Mouse (Mus musculus): ENCODE measurements at regions not wholly inside any gene's neighbourhood (a gene's known extent, or its start where the extent isn't known, plus 50 kb on each side); places are given as distances from the start of the nearest gene placed in this dataset.

DNA sequence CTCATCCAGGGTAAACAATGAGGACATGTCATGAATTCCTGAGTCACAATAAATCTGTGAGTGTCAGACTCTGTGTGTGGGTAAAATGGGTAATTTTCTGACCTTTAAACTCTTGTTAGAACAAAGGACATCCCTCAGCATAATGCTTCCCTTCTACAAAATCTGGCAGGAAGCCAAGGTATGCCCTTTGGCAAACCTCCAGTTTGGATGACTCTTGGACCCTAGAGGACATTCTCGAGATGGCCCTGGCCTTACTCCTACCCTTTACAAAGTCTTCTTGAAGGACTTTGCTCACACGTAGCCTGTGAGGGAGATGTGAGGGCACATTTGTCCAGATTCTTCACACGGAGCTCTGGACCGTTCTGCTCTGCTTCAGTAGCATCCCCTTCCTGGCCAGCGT is 338.8 kb upstream of the Ddhd1 start:
- Histone ChIP-seq H3K4me1 (ENCODE audit: control insufficient read depth, insufficient read depth, low read length) (peaks cover 11% of the 10 kb centered on the region; the same call in 1 of the 2 replicates), H3K9me3 (ENCODE audit: control insufficient read depth, low read length) (no peaks in the 10 kb centered on the region), H3K4me3 (replicated peaks; ENCODE audit: low read length) (no peak overlapping the region), H3K27me3 (ENCODE audit: control insufficient read depth, insufficient read depth, low read length) (no peaks in the 10 kb centered on the region), H3K27ac (replicated peaks; ENCODE audit: low read depth, low read length) (no peak overlapping the region), H3K4me2 (replicated peaks; ENCODE audit: low read depth, low read length, severe bottlenecking) (no peak overlapping the region), H3K36me3 (ENCODE audit: control insufficient read depth, insufficient read depth, low read length) (no peaks in the 10 kb centered on the region), H3K9ac (ENCODE audit: low read depth, low read length, severe bottlenecking) (no peak overlapping the region)
- no peak for TF ChIP-seq POLR2A (IDR thresholded peaks at IDR 0.05; ENCODE audit: borderline replicate concordance, extremely low read depth, insufficient read depth, insufficient read length)
- peak; percentile 33 for DNase-seq (ENCODE audit: low spot score)
- 57% methylated on average over 5 of the region's 5 CpGs for WGBS
- ATAC-seq (ENCODE audit: low FRiP score, low read depth) = no peak

DNA sequence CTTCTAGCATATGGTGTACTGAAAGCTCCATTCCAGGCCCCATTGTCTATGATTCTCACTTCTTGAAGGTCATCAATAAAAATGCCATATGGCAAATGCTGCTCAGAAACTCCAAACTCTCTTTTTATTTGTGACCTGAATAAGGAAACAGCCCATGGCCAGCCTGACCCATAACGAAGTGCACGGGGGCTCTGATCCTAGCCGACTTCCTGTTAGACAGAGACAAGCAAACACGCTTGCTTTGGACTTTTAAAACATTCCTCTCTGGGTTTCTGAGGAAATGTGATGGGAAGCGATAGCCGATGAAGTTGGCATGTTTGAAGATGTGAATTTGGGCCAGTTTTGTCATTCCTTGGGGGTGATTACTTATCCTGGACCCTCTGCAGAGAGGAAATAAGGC is 346.1 kb upstream of the Ddhd1 start:
- Histone ChIP-seq H3K4me3 (replicated peaks; ENCODE audit: low read length) (no peak overlapping the region), H3K27me3 (ENCODE audit: control insufficient read depth, insufficient read depth, low read length) (no peaks in the 10 kb centered on the region), H3K4me1 (ENCODE audit: control insufficient read depth, insufficient read depth, low read length) (no peaks in the 10 kb centered on the region), H3K4me2 (replicated peaks; ENCODE audit: low read depth, low read length, severe bottlenecking) (no peak overlapping the region), H3K9ac (ENCODE audit: low read depth, low read length, severe bottlenecking) (no peak overlapping the region), H3K36me3 (ENCODE audit: control insufficient read depth, insufficient read depth, low read length) (no peaks in the 10 kb centered on the region), H3K27ac (replicated peaks; ENCODE audit: low read depth, low read length) (no peak overlapping the region), H3K9me3 (ENCODE audit: control insufficient read depth, low read length) (no peaks in the 10 kb centered on the region)
- DNase-seq (ENCODE audit: low spot score) (no peak), ATAC-seq (ENCODE audit: low FRiP score, low read depth) (no peak)
- WGBS = 55% methylated on average over 6 of the region's 6 CpGs
- TF ChIP-seq POLR2A (IDR thresholded peaks at IDR 0.05; ENCODE audit: borderline replicate concordance, extremely low read depth, insufficient read depth, insufficient read length) = no peak

DNA sequence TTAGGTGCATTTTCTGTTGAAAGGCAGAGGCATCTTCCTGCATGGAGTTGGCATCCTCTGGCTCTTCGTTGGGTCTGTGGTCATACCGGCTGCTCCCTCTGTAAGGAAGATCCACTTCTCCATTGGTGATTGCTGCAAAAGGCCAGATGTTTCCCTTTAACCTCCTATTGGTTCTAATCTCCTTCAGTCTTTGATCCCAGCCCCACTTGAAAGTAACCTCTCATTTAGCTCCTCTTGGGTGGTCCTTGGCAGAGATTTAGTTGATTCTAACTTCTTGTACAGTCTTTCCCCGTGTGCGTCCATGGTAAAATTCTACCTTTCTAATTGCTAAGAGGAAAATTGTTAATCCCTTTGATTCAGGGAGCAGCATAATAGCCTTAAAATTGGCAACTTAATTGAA is 347.4 kb upstream of the Ddhd1 start:
- Histone ChIP-seq H3K4me1 (ENCODE audit: control insufficient read depth, insufficient read depth, low read length) (no peaks in the 10 kb centered on the region), H3K36me3 (ENCODE audit: control insufficient read depth, insufficient read depth, low read length) (no peaks in the 10 kb centered on the region), H3K4me3 (replicated peaks; ENCODE audit: low read length) (no peak overlapping the region), H3K9ac (ENCODE audit: low read depth, low read length, severe bottlenecking) (no peak overlapping the region), H3K27ac (replicated peaks; ENCODE audit: low read depth, low read length) (no peak overlapping the region), H3K27me3 (ENCODE audit: control insufficient read depth, insufficient read depth, low read length) (no peaks in the 10 kb centered on the region), H3K4me2 (replicated peaks; ENCODE audit: low read depth, low read length, severe bottlenecking) (no peak overlapping the region), H3K9me3 (ENCODE audit: control insufficient read depth, low read length) (no peaks in the 10 kb centered on the region)
- no peak for ATAC-seq (ENCODE audit: low FRiP score, low read depth)
- TF ChIP-seq POLR2A (IDR thresholded peaks at IDR 0.05; ENCODE audit: borderline replicate concordance, extremely low read depth, insufficient read depth, insufficient read length) = no peak
- no peak for DNase-seq (ENCODE audit: low spot score)
- 24% methylated on average over 4 of the region's 4 CpGs for WGBS

DNA sequence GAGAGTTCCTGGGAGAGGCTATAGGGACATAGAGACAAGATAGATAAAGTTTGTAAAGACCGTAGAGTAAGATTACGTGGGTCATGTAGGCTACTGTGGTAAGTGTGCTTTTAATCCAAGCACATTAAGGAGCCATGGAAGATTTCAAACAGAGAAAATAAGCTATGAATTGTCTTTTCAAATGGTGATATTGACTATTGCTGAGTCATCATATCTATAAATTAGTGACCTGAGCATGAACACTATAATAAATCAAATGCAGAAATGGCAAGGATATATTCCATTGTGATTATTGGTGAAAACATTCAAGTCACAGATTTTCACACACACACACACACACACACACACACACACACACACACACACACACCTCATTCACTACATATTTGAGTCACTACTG is 355.3 kb upstream of the Ddhd1 start:
- Histone ChIP-seq H3K4me3 (replicated peaks; ENCODE audit: low read length) (no peak overlapping the region), H3K36me3 (ENCODE audit: control insufficient read depth, insufficient read depth, low read length) (no peaks in the 10 kb centered on the region), H3K9ac (ENCODE audit: low read depth, low read length, severe bottlenecking) (no peak overlapping the region), H3K9me3 (ENCODE audit: control insufficient read depth, low read length) (no peaks in the 10 kb centered on the region), H3K27me3 (ENCODE audit: control insufficient read depth, insufficient read depth, low read length) (no peaks in the 10 kb centered on the region), H3K4me2 (replicated peaks; ENCODE audit: low read depth, low read length, severe bottlenecking) (no peak overlapping the region), H3K27ac (replicated peaks; ENCODE audit: low read depth, low read length) (no peak overlapping the region), H3K4me1 (ENCODE audit: control insufficient read depth, insufficient read depth, low read length) (0 out of 2 replicates have a peak, but pooled peaks cover 1% of the 10 kb centered on the region)
- WGBS = 98% methylated on average over 2 of the region's 2 CpGs
- no peak for TF ChIP-seq POLR2A (IDR thresholded peaks at IDR 0.05; ENCODE audit: borderline replicate concordance, extremely low read depth, insufficient read depth, insufficient read length)
- DNase-seq (ENCODE audit: low spot score) = no peak
- no peak for ATAC-seq (ENCODE audit: low FRiP score, low read depth)

DNA sequence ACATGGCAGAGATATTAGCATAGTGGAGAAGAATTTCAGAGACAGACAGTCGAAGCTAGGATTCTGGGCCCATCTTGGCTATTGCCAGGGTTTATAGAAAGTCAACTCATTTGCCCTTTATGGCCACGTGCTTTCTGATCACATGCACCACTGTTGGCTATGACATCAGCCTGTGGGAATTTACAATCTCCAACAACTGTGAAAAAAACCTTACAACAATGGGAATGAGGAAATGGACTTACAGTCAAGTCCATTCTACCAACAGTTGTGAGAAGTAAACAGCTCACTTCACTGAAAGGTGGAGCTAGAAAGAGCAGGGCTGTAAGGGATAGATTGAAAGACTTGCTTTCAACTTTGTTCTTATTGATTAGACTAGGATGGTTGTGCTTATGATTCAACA is 356.1 kb upstream of the Ddhd1 start:
- DNase-seq (ENCODE audit: low spot score) = no peak
- WGBS = 55% methylated on average over 2 of the region's 2 CpGs
- Histone ChIP-seq H3K9me3 (ENCODE audit: control insufficient read depth, low read length) (no peaks in the 10 kb centered on the region), H3K4me1 (ENCODE audit: control insufficient read depth, insufficient read depth, low read length) (peaks cover 10% of the 10 kb centered on the region), H3K9ac (ENCODE audit: low read depth, low read length, severe bottlenecking) (no peak overlapping the region), H3K27me3 (ENCODE audit: control insufficient read depth, insufficient read depth, low read length) (no peaks in the 10 kb centered on the region), H3K27ac (replicated peaks; ENCODE audit: low read depth, low read length) (no peak overlapping the region), H3K4me3 (replicated peaks; ENCODE audit: low read length) (no peak overlapping the region), H3K36me3 (ENCODE audit: control insufficient read depth, insufficient read depth, low read length) (no peaks in the 10 kb centered on the region), H3K4me2 (replicated peaks; ENCODE audit: low read depth, low read length, severe bottlenecking) (no peak overlapping the region)
- no peak for TF ChIP-seq POLR2A (IDR thresholded peaks at IDR 0.05; ENCODE audit: borderline replicate concordance, extremely low read depth, insufficient read depth, insufficient read length)
- ATAC-seq (ENCODE audit: low FRiP score, low read depth) = no peak

Data from limb, embryonic 14.5 days (tissue).